Mouse (Mus musculus): Measurements from ENCODE around the gene Slc9b2. TPM values are rescaled to one million over a fixed set of nuclear protein-coding genes. Genes with fewer than 3 reads are reported as not detected.

Slc9b2 gene
- polyA plus RNA-seq, 1 experiment = 3.6 TPM

Other genes starting within 250 kb of the Slc9b2 start
- 0.48 and 0.86 TPM in 2 replicates for gene Cenpe, start 95.2 kb upstream of the Slc9b2 start, polyA plus RNA-seq (2012; rRNA removed)
- 2.7 and 4.0 TPM in 2 replicates for gene Bdh2, start 26.5 kb upstream of the Slc9b2 start, polyA plus RNA-seq (2012; rRNA removed)
- gene Slc9b1, start 40.3 kb downstream of the Slc9b2 start, polyA plus RNA-seq (2012; rRNA removed) = 0.36 and 0.99 TPM in 2 replicates
- 43.7 and 47.3 TPM in 2 replicates for gene Cisd2, start 116.2 kb downstream of the Slc9b2 start, polyA plus RNA-seq (2012; rRNA removed)
- gene Ube2d3, start 130.4 kb downstream of the Slc9b2 start, polyA plus RNA-seq (2012; rRNA removed) = 166 and 187 TPM in 2 replicates
- 5.3 and 5.4 TPM in 2 replicates for gene Manba, start 177.9 kb downstream of the Slc9b2 start, polyA plus RNA-seq (2012; rRNA removed)